Mouse (Mus musculus) lung, embryonic 15.5 days (tissue): Measurements from ENCODE around the gene Odf3l1. TPM values are rescaled to one million over a fixed set of nuclear protein-coding genes. Genes with fewer than 3 reads are reported as not detected.
A peak's percentile ranks its signal among the peaks of the same experiment; 100 is the strongest.

Experiments used
- ATAC-seq: fragments of 200-750 bp; cut with Nextera tagmentation; 2 replicates; pipeline ENCODE4 v1.8.0; 2017; ENCODE audit warnings: moderate number of reproducible peaks, borderline replicate concordance; ENCODE audit not compliant: low FRiP score, low TSS enrichment; ENCODE audit errors: extremely low read depth
- H3K27ac ChIP-seq: fragments of 300-500 bp; sonication (generic); 2 replicates; pipeline ENCODE4 v1.5.1; 2015; ENCODE audit warnings: moderate library complexity, mild to moderate bottlenecking, inconsistent platforms
- H3K27me3 ChIP-seq: fragments of 300-500 bp; sonication (generic); 2 replicates; pipeline ENCODE4 v1.6.1; 2015; ENCODE audit warnings: inconsistent platforms
- H3K36me3 ChIP-seq: fragments of 300-500 bp; sonication (generic); 2 replicates; pipeline ENCODE4 v1.6.1; 2015; ENCODE audit warnings: inconsistent platforms
- H3K4me1 ChIP-seq: fragments of 300-500 bp; sonication (generic); 2 replicates; pipeline ENCODE4 v1.6.1; 2015; ENCODE audit warnings: inconsistent platforms
- H3K4me2 ChIP-seq: fragments of 300-500 bp; sonication (generic); 2 replicates; pipeline ENCODE4 v1.6.1; 2015; ENCODE audit warnings: inconsistent platforms, mild to moderate bottlenecking, moderate library complexity
- H3K4me3 ChIP-seq: fragments of 300-500 bp; sonication (generic); 2 replicates; pipeline ENCODE4 v1.5.1; 2015; ENCODE audit warnings: mild to moderate bottlenecking, inconsistent platforms
- H3K9ac ChIP-seq: fragments of 300-500 bp; sonication (generic); 2 replicates; pipeline ENCODE4 v1.6.1; 2015; ENCODE audit warnings: inconsistent platforms
- H3K9me3 ChIP-seq: fragments of 300-500 bp; sonication (generic); 2 replicates; pipeline ENCODE4 v1.6.1; 2016; ENCODE audit warnings: inconsistent platforms
- WGBS: fragments of 180-500 bp; shearing (Covaris S2); methylation state at CpG from one replicate; pipeline ENCODE4 v1.1.7; 2015; 5-methylcytosine and 5-hydroxymethylcytosine counted together
- polyA plus RNA-seq: library from polyadenylated mRNA; unstranded; fragments of >200 nt; fragmentation: Nextera tagmentation; extraction: Ambion mirVana; gene quantifications from 2 replicates; pipeline ENCODE4 v1.2.1, GENCODE M21; 2015

Gene Odf3l1
- polyA plus RNA-seq, 1 experiment from 2014 or later, result 0.72 TPM

- H3K27ac ChIP-seq, result no peak overlapping the region
- H3K36me3 ChIP-seq, result no peaks in the 10 kb centered on the region
- H3K4me2 ChIP-seq, result peak overlapping the region; percentile 67
- WGBS, result 52% methylated on average over 11 of the region's 11 CpGs
- peaks cover 77% of the 10 kb centered on the region for H3K4me1 ChIP-seq
- peak overlapping the region; percentile 47 for H3K4me3 ChIP-seq
- 0 out of 2 replicates have a peak, but pooled peaks cover 4% of the 10 kb centered on the region for H3K27me3 ChIP-seq
- peak overlapping the region; percentile 43 for H3K9ac ChIP-seq
- ATAC-seq, result no peak
- H3K9me3 ChIP-seq, result no peaks in the 10 kb centered on the region
These were observed 1.4 kb upstream of the Odf3l1 start for GRCm38 (mm10) chr9:56865673-56866400.

- Histone ChIP-seq H3K4me1 (peaks cover 77% of the 10 kb centered on the region), H3K27ac (peak within 1 kb of the TSS; percentile 51; the same call in 1 of the 2 replicates), H3K4me3 (peak within 1 kb of the TSS; percentile 47)
These were observed 353 bp upstream of the Odf3l1 start, which contains the start of gene Cspg4 for GRCm38 (mm10) chr9:56864832-56865231. Gene Cspg4, plus strand, starts transcription at chr9:56865033.

GRCm38 (mm10) chr9:56862863-56863262 lies 1.6 kb downstream of the Odf3l1 start:
- WGBS, result 40% methylated on average over 2 of the region's 2 CpGs
- Histone ChIP-seq H3K9me3 (no peaks in the 10 kb centered on the region), H3K36me3 (no peaks in the 10 kb centered on the region), H3K4me2 (no peak overlapping the region), H3K4me1 (peaks cover 59% of the 10 kb centered on the region), H3K27me3 (0 out of 2 replicates have a peak, but pooled peaks cover 4% of the 10 kb centered on the region), H3K9ac (no peak overlapping the region), H3K27ac (no peak overlapping the region), H3K4me3 (no peak overlapping the region)
- ATAC-seq, result no peak

More at GRCm38 (mm10) chr9:56864832-56865231, 353 bp upstream of the Odf3l1 start, which contains the start of gene Cspg4:
- H3K27me3 ChIP-seq, result 0 out of 2 replicates have a peak, but pooled peaks cover 4% of the 10 kb centered on the region
- ATAC-seq, result peak; percentile 66; the same call in 1 of the 2 replicates
- peak within 1 kb of the TSS; percentile 67 for H3K4me2 ChIP-seq
- H3K36me3 ChIP-seq, result no peaks in the 10 kb centered on the region
- H3K9ac ChIP-seq, result peak within 1 kb of the TSS; percentile 43
- WGBS, result under 1% methylated on average over 24 of the region's 24 CpGs
- H3K9me3 ChIP-seq, result no peaks in the 10 kb centered on the region

GRCm38 (mm10) chr9:56860486-56861269 lies 3.8 kb downstream of the Odf3l1 start:
- Histone ChIP-seq H3K4me2 (peak overlapping the region; percentile 11; the same call in 1 of the 2 replicates), H3K36me3 (no peaks in the 10 kb centered on the region), H3K27me3 (0 out of 2 replicates have a peak, but pooled peaks cover 3% of the 10 kb centered on the region), H3K9ac (no peak overlapping the region), H3K4me1 (peaks cover 37% of the 10 kb centered on the region), H3K27ac (peak overlapping the region; percentile 54; the same call in 1 of the 2 replicates), H3K9me3 (no peaks in the 10 kb centered on the region), H3K4me3 (no peak overlapping the region)
- 39% methylated on average over 15 of the region's 15 CpGs for WGBS
- no peak for ATAC-seq

GRCm38 (mm10) chr9:56860035-56860434 lies 4.4 kb downstream of the Odf3l1 start:
- Histone ChIP-seq H3K4me3 (no peak overlapping the region), H3K27ac (no peak overlapping the region), H3K4me1 (peaks cover 30% of the 10 kb centered on the region), H3K9ac (no peak overlapping the region), H3K4me2 (peak overlapping the region; percentile 11; the same call in 1 of the 2 replicates), H3K36me3 (no peaks in the 10 kb centered on the region), H3K9me3 (no peaks in the 10 kb centered on the region), H3K27me3 (no peaks in the 10 kb centered on the region)
- no peak for ATAC-seq
- WGBS, result 75% methylated on average over 3 of the region's 3 CpGs

- Histone ChIP-seq H3K9ac (no peak overlapping the region), H3K4me3 (no peak overlapping the region), H3K4me2 (no peak overlapping the region), H3K27ac (no peak overlapping the region), H3K27me3 (no peaks in the 10 kb centered on the region), H3K9me3 (no peaks in the 10 kb centered on the region), H3K36me3 (no peaks in the 10 kb centered on the region), H3K4me1 (peaks cover 14% of the 10 kb centered on the region)
- 26% methylated on average over 3 of the region's 3 CpGs for WGBS
- no peak for ATAC-seq
These were observed 7.0 kb downstream of the Odf3l1 start for GRCm38 (mm10) chr9:56857463-56857862.

- no peak overlapping the region for H3K27ac ChIP-seq
- H3K9me3 ChIP-seq, result no peaks in the 10 kb centered on the region
- H3K36me3 ChIP-seq, result no peaks in the 10 kb centered on the region
- H3K9ac ChIP-seq, result no peak overlapping the region
- peak; percentile 75 for ATAC-seq
- no peak overlapping the region for H3K4me3 ChIP-seq
- 10% methylated on average over 11 of the region's 11 CpGs for WGBS
- H3K4me2 ChIP-seq, result no peak overlapping the region
- H3K27me3 ChIP-seq, result no peaks in the 10 kb centered on the region
- peaks cover 23% of the 10 kb centered on the region for H3K4me1 ChIP-seq
These were observed 12.7 kb downstream of the Odf3l1 start for GRCm38 (mm10) chr9:56851778-56852177.

- Histone ChIP-seq H3K27ac (no peak overlapping the region), H3K4me2 (no peak overlapping the region), H3K36me3 (no peaks in the 10 kb centered on the region), H3K4me1 (peaks cover 23% of the 10 kb centered on the region), H3K9me3 (no peaks in the 10 kb centered on the region), H3K27me3 (no peaks in the 10 kb centered on the region), H3K9ac (no peak overlapping the region), H3K4me3 (no peak overlapping the region)
- WGBS, result 73% methylated on average over 4 of the region's 4 CpGs
- ATAC-seq, result no peak
These were observed 13.6 kb downstream of the Odf3l1 start for GRCm38 (mm10) chr9:56850905-56851252.

GRCm38 (mm10) chr9:56850128-56850904 lies 14.2 kb downstream of the Odf3l1 start:
- H3K27me3 ChIP-seq, result no peaks in the 10 kb centered on the region
- no peak overlapping the region for H3K27ac ChIP-seq
- no peak overlapping the region for H3K4me2 ChIP-seq
- peaks cover 23% of the 10 kb centered on the region for H3K4me1 ChIP-seq
- H3K36me3 ChIP-seq, result no peaks in the 10 kb centered on the region
- 56% methylated on average over 14 of the region's 14 CpGs for WGBS
- no peak overlapping the region for H3K4me3 ChIP-seq
- ATAC-seq, result peak; percentile 65
- no peak overlapping the region for H3K9ac ChIP-seq
- H3K9me3 ChIP-seq, result no peaks in the 10 kb centered on the region

- no peak overlapping the region for H3K4me3 ChIP-seq
- H3K9me3 ChIP-seq, result no peaks in the 10 kb centered on the region
- H3K4me1 ChIP-seq, result peaks cover 33% of the 10 kb centered on the region
- no peak for ATAC-seq
- no peak overlapping the region for H3K9ac ChIP-seq
- H3K27me3 ChIP-seq, result peaks cover 5% of the 10 kb centered on the region; the same call in 1 of the 2 replicates
- no peak overlapping the region for H3K27ac ChIP-seq
- 15% methylated on average over 3 of the region's 3 CpGs for WGBS
- no peaks in the 10 kb centered on the region for H3K36me3 ChIP-seq
- H3K4me2 ChIP-seq, result no peak overlapping the region
These were observed 17.0 kb downstream of the Odf3l1 start for GRCm38 (mm10) chr9:56847523-56847922.

- no peak for ATAC-seq
- whole genome bisulfite sequencing, result 48% methylated on average over 8 of the region's 8 CpGs
- Histone ChIP-seq H3K27me3 (peaks cover 5% of the 10 kb centered on the region; the same call in 1 of the 2 replicates), H3K4me2 (no peak overlapping the region), H3K9me3 (no peaks in the 10 kb centered on the region), H3K4me3 (no peak overlapping the region), H3K27ac (no peak overlapping the region), H3K9ac (no peak overlapping the region), H3K4me1 (peaks cover 10% of the 10 kb centered on the region), H3K36me3 (no peaks in the 10 kb centered on the region)
These were observed 19.8 kb downstream of the Odf3l1 start for GRCm38 (mm10) chr9:56844644-56845043.
